Mouse (Mus musculus) heart, embryonic 16.5 days (tissue): ENCODE data around the gene Ilf3. TPM values are rescaled to one million over a fixed set of nuclear protein-coding genes. Genes with fewer than 3 reads are reported as not detected.

ENCODE experiments used
- ATAC-seq: fragments of 200-750 bp; cut with Nextera tagmentation; replicated peaks from 2 replicates; pipeline ENCODE4 v1.8.0; 2017; ENCODE audit warnings: moderate number of reproducible peaks; ENCODE audit not compliant: insufficient read depth, low FRiP score; ENCODE audit errors: extremely low read depth
- H3K27ac ChIP-seq: fragments of 300-500 bp; sonication (generic); 2 replicates; pipeline ENCODE4 v1.5.1; 2014; ENCODE audit warnings: mild to moderate bottlenecking, low read length, control low read depth, moderate library complexity
- H3K27me3 ChIP-seq: fragments of 300-500 bp; sonication (generic); 2 replicates; pipeline ENCODE4 v1.6.1; 2014; ENCODE audit warnings: low read length, mixed read lengths; ENCODE audit not compliant: control insufficient read depth, insufficient read depth
- H3K36me3 ChIP-seq: fragments of 300-500 bp; sonication (generic); 2 replicates; pipeline ENCODE4 v1.6.1; 2014; ENCODE audit not compliant: control insufficient read depth, insufficient read depth
- H3K4me1 ChIP-seq: fragments of 300-500 bp; sonication (generic); 2 replicates; pipeline ENCODE4 v1.6.1; 2014; ENCODE audit warnings: low read length, mixed read lengths; ENCODE audit not compliant: control insufficient read depth, insufficient read depth
- H3K4me2 ChIP-seq: fragments of 300-500 bp; sonication (generic); 2 replicates; pipeline ENCODE4 v1.6.1; 2014; ENCODE audit warnings: low read depth, mild to moderate bottlenecking, control low read depth, low read length
- H3K4me3 ChIP-seq: fragments of 300-500 bp; sonication (generic); 2 replicates; pipeline ENCODE4 v1.5.1; 2014; ENCODE audit warnings: mild to moderate bottlenecking, control low read depth, low read length
- H3K9ac ChIP-seq: fragments of 300-500 bp; sonication (generic); 2 replicates; pipeline ENCODE4 v1.6.1; 2014; ENCODE audit warnings: low read length, control low read depth
- H3K9me3 ChIP-seq: fragments of 300-500 bp; sonication (generic); replicated peaks from 2 replicates; pipeline ENCODE4 v1.6.1; 2016; ENCODE audit warnings: low read length; ENCODE audit not compliant: control insufficient read depth
- WGBS: fragments of 180-500 bp; shearing (Covaris S2); extraction: QIAGEN DNeasy Blood & Tissue Kit; methylation state at CpG from one replicate; pipeline ENCODE4 v1.1.7; 2014; 5-methylcytosine and 5-hydroxymethylcytosine counted together
- polyA plus RNA-seq: library from polyadenylated mRNA; unstranded; fragments of >200 nt; fragmentation: Nextera tagmentation; extraction: Ambion mirVana; gene quantifications from 2 replicates; pipeline ENCODE4 v1.2.1, GENCODE M21; 2015

Gene Ilf3
- polyA plus RNA-seq, 1 experiment from 2014 or later = 105 TPM

DNA sequence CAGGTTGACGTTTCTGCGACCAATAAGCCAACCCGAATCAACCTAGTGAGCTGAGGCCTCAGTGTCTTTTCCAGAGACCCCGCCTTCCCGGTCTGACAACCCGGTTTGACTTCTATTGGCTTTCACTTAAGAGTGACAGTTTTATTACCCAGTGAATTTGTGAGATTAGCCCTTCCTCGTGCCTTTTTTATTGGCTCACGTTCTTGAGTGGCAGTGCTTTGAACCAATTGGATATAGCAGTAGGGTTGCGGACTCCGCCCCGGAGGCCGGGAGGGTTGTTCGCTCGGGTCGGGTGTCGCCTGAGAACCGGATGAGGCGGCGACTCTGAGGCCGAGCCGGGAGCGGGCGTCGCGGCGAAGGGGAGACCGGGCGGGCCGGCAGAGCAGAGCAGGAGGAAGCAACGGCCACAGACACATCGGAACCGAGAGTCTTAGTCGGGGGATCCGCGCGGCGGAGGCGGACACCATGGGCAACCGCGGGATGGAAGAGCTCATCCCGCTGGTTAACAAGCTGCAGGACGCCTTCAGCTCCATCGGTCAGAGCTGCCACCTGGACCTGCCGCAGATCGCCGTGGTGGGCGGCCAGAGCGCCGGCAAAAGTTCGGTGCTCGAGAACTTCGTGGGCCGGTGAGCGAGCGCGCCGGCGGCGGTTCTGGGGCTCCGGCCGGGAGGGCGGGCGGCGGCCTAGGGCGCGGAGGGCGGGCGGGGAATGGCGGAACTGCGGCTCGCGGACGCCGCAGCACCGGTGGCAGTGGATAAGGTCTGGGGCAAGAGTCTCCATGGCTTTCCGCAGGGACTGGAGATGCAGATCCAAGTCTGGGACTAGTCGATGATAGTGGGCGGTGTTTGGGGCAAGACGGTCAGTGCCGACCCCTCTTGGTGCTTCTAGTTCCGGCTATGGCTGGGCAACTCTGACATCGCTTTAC lies 57.2 kb downstream of the Ilf3 start, which contains the start of gene Dnm2:
TSS of gene Dnm2 (plus strand) at position 278 of the 925 bp plus-strand sequence.
- under 1% methylated on average over 81 of the region's 82 CpGs for WGBS
- peaks cover 9% of the 10 kb centered on the region; the same call in 1 of the 2 replicates for H3K36me3 ChIP-seq
- peaks cover 35% of the 10 kb centered on the region for H3K4me1 ChIP-seq
- no peaks in the 10 kb centered on the region for H3K27me3 ChIP-seq
- peak; percentile 95 for ATAC-seq
- peak within 1 kb of the TSS; percentile 72 for H3K4me3 ChIP-seq
- H3K27ac ChIP-seq = peak within 1 kb of the TSS; percentile 82
- peak within 1 kb of the TSS; percentile 92 for H3K4me2 ChIP-seq
- no peaks in the 10 kb centered on the region for H3K9me3 ChIP-seq
- peak within 1 kb of the TSS; percentile 83 for H3K9ac ChIP-seq

GRCm38 (mm10) chr9:21425556-21425945 lies 57.9 kb downstream of the Ilf3 start:
- no peak; the same call in 1 of the 2 replicates for ATAC-seq
- Histone ChIP-seq H3K9me3 (no peaks in the 10 kb centered on the region), H3K36me3 (peaks cover 4% of the 10 kb centered on the region; the same call in 1 of the 2 replicates), H3K27me3 (no peaks in the 10 kb centered on the region), H3K27ac (peak overlapping the region; percentile 82), H3K4me2 (peak overlapping the region; percentile 92), H3K4me1 (peaks cover 37% of the 10 kb centered on the region), H3K9ac (peak overlapping the region; percentile 83), H3K4me3 (peak overlapping the region; percentile 72)
- 2% methylated on average over 6 of the region's 6 CpGs for WGBS

GRCm38 (mm10) chr9:21426013-21426412 lies 58.3 kb downstream of the Ilf3 start:
- no peak for ATAC-seq
- no peaks in the 10 kb centered on the region for H3K27me3 ChIP-seq
- no peaks in the 10 kb centered on the region for H3K9me3 ChIP-seq
- peak overlapping the region; percentile 83 for H3K9ac ChIP-seq
- peaks cover 37% of the 10 kb centered on the region for H3K4me1 ChIP-seq
- 0 out of 2 replicates have a peak, but pooled peaks cover 2% of the 10 kb centered on the region for H3K36me3 ChIP-seq
- WGBS = 5% methylated on average over 1 of the region's 1 CpGs
- peak overlapping the region; percentile 72 for H3K4me3 ChIP-seq
- no peak overlapping the region; the same call in 1 of the 2 replicates for H3K27ac ChIP-seq
- H3K4me2 ChIP-seq = peak overlapping the region; percentile 92

- H3K4me3 ChIP-seq = no peak overlapping the region
- H3K4me2 ChIP-seq = peak overlapping the region; percentile 92; the same call in 1 of the 2 replicates
- 66% methylated on average over 2 of the region's 2 CpGs for WGBS
- H3K4me1 ChIP-seq = peaks cover 37% of the 10 kb centered on the region
- ATAC-seq = no peak
- H3K9ac ChIP-seq = no peak overlapping the region
- H3K9me3 ChIP-seq = no peaks in the 10 kb centered on the region
- H3K27me3 ChIP-seq = no peaks in the 10 kb centered on the region
- H3K36me3 ChIP-seq = 0 out of 2 replicates have a peak, but pooled peaks cover under 1% of the 10 kb centered on the region
- H3K27ac ChIP-seq = no peak overlapping the region
Observed at GRCm38 (mm10) chr9:21426525-21426924, 58.9 kb downstream of the Ilf3 start.

- Histone ChIP-seq H3K4me3 (no peak overlapping the region), H3K4me1 (peaks cover 37% of the 10 kb centered on the region), H3K27me3 (no peaks in the 10 kb centered on the region), H3K36me3 (no peaks in the 10 kb centered on the region), H3K9ac (peak overlapping the region; percentile 26), H3K27ac (0 out of 2 replicates have a peak overlapping the region, but pooled peaks have one; percentile 13), H3K4me2 (no peak overlapping the region), H3K9me3 (no peaks in the 10 kb centered on the region)
- WGBS = 68% methylated on average over 2 of the region's 2 CpGs
- ATAC-seq = no peak
Observed at GRCm38 (mm10) chr9:21427773-21428172, 60.1 kb downstream of the Ilf3 start.

GRCm38 (mm10) chr9:21428178-21428577 lies 60.5 kb downstream of the Ilf3 start:
- no peak overlapping the region for H3K4me2 ChIP-seq
- 73% methylated on average over 6 of the region's 6 CpGs for WGBS
- ATAC-seq = no peak
- no peaks in the 10 kb centered on the region for H3K36me3 ChIP-seq
- no peak overlapping the region for H3K27ac ChIP-seq
- H3K4me1 ChIP-seq = peaks cover 37% of the 10 kb centered on the region
- no peaks in the 10 kb centered on the region for H3K27me3 ChIP-seq
- no peaks in the 10 kb centered on the region for H3K9me3 ChIP-seq
- H3K4me3 ChIP-seq = no peak overlapping the region
- peak overlapping the region; percentile 26 for H3K9ac ChIP-seq

DNA sequence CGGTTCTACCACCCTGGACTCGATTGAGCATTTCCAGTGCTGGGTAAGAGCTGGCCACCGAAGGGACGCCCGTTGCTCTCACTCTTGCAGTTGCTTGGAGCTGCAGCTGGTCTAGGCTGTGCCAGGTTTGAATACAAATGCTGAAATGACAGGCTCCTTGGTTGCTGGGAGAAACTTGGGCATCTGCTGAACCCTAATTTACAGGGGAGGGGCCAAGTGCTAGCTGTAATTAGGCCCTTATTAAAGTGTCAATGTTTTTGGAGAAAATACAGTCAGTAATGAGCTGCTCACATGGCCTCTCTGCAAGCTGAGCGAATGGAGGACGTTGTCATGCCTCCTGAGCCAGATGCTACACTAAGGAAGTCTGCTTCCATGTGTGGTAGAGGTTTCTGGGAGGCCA lies 63.1 kb downstream of the Ilf3 start:
- H3K9ac ChIP-seq = no peak overlapping the region
- H3K27me3 ChIP-seq = no peaks in the 10 kb centered on the region
- H3K27ac ChIP-seq = no peak overlapping the region
- WGBS = 87% methylated on average over 7 of the region's 7 CpGs
- no peak overlapping the region for H3K4me2 ChIP-seq
- peaks cover 45% of the 10 kb centered on the region for H3K4me1 ChIP-seq
- no peak overlapping the region for H3K4me3 ChIP-seq
- H3K36me3 ChIP-seq = no peaks in the 10 kb centered on the region
- H3K9me3 ChIP-seq = no peaks in the 10 kb centered on the region
- no peak for ATAC-seq

DNA sequence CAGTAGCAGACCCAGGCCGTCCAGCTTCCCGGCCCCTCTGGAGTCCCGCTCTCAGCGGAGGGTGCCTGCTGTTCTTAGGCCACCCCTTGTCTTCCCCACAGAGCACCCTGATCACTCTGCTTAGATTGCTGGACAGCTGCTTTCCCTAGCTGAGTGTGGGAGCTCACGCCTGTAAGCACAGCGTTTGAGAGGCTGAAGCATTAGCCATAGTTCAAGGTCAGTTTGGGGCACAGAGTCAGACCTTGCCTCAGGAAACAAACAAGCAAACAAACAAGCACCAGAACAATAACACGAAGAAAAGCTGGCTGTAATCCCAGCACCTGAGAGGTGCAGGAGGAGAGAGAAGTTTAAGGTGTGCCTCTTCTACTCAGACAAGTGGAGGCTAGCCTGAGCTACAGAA lies 64.4 kb downstream of the Ilf3 start:
- ATAC-seq = no peak
- 85% methylated on average over 7 of the region's 7 CpGs for WGBS
- Histone ChIP-seq H3K9me3 (no peaks in the 10 kb centered on the region), H3K36me3 (no peaks in the 10 kb centered on the region), H3K27me3 (no peaks in the 10 kb centered on the region), H3K9ac (no peak overlapping the region), H3K4me1 (peaks cover 48% of the 10 kb centered on the region), H3K27ac (no peak overlapping the region), H3K4me3 (no peak overlapping the region), H3K4me2 (no peak overlapping the region)

GRCm38 (mm10) chr9:21433766-21434165 lies 66.1 kb downstream of the Ilf3 start:
- Histone ChIP-seq H3K27me3 (no peaks in the 10 kb centered on the region), H3K36me3 (no peaks in the 10 kb centered on the region), H3K27ac (peak overlapping the region; percentile 55), H3K9ac (no peak overlapping the region), H3K4me3 (no peak overlapping the region), H3K4me1 (peaks cover 47% of the 10 kb centered on the region), H3K4me2 (no peak overlapping the region), H3K9me3 (no peaks in the 10 kb centered on the region)
- WGBS = 67% methylated on average over 8 of the region's 8 CpGs
- no peak for ATAC-seq
